Mouse (Mus musculus): ENCODE measurements at regions not wholly inside any gene's neighbourhood (a gene's known extent, or its start where the extent isn't known, plus 50 kb on each side); places are given as distances from the start of the nearest gene placed in this dataset.

GRCm38 (mm10) chr9:50106551-50106950, 238.2 kb downstream of the Rpl10-ps3 start:
- TF ChIP-seq CTCF (IDR thresholded peaks at IDR 0.05; ENCODE audit: borderline replicate concordance, insufficient read depth, low read depth, low read length) (no peak), POLR2A (IDR thresholded peaks at IDR 0.05; ENCODE audit: borderline replicate concordance, insufficient read depth, low read length) (no peak)

Measured in cerebellum, adult 2 months (tissue).